Mouse (Mus musculus) bone marrow macrophage, adult 2 months (primary cell): ENCODE measurements around the gene Olfr430. TPM values are rescaled to one million over a fixed set of nuclear protein-coding genes. Genes with fewer than 3 reads are reported as not detected.
A peak's percentile ranks its signal among the peaks of the same experiment; 100 is the strongest.
"Not testable (repeated sequence)": the region's sequence is repeated elsewhere in the genome, so short reads cannot be mapped to it uniquely, and the experiment has no call there.

Experiments
- H3K27ac ChIP-seq: 2 replicates; pipeline ENCODE4 v1.5.1; 2012; ENCODE audit warnings: low read depth, low read length; ENCODE audit not compliant: insufficient read depth
- H3K4me1 ChIP-seq: 2 replicates; pipeline ENCODE4 v1.6.1; 2012; ENCODE audit warnings: low read length; ENCODE audit not compliant: control insufficient read depth, insufficient read depth
- H3K4me3 ChIP-seq: 2 replicates; pipeline ENCODE4 v1.5.1; 2012; ENCODE audit warnings: mild to moderate bottlenecking, low read length, moderate library complexity; ENCODE audit not compliant: insufficient read depth
- CTCF ChIP-seq: IDR thresholded peaks from 2 replicates; pipeline ENCODE4 v1.5.1; 2012; ENCODE audit warnings: low read depth, mild to moderate bottlenecking, low read length, moderate library complexity
- POLR2A ChIP-seq: IDR thresholded peaks from 2 replicates; pipeline ENCODE4 v1.6.1; 2012; ENCODE audit warnings: mild to moderate bottlenecking, low read depth, low read length, borderline replicate concordance
- polyA plus RNA-seq: library from polyadenylated mRNA; stranded (reverse); fragments of >200 nt; gene quantifications from 2 replicates; pipeline ENCODE4 v1.2.4, GENCODE M21; 2012; ENCODE audit not compliant: missing spikeins, insufficient read depth, insufficient read length

Olfr430 gene
- not detected in 2 replicates for polyA plus RNA-seq

- TF ChIP-seq CTCF (no peak), POLR2A (no peak)
- Histone ChIP-seq H3K27ac (no peak within 1 kb of the TSS), H3K4me3 (no peak within 1 kb of the TSS), H3K4me1 (no peaks in the 10 kb centered on the region)
These were observed at the start of gene Olfr430 for GRCm38 (mm10) chr1:174066305-174066704. Olfr430 (plus strand) TSS chr1:174066605.

- Histone ChIP-seq H3K4me1 (no peaks in the 10 kb centered on the region), H3K27ac (no peak within 1 kb of the TSS), H3K4me3 (no peak within 1 kb of the TSS)
- TF ChIP-seq CTCF (no peak), POLR2A (no peak)
These were observed 34.7 kb upstream of the Olfr430 start, which contains the start of gene Ifi205 for GRCm38 (mm10) chr1:174031698-174032097. Ifi205 (minus strand) TSS chr1:174031810.

GRCm38 (mm10) chr1:174035841-174036240 is 30.6 kb upstream of the Olfr430 start:
- Histone ChIP-seq H3K4me1 (peaks cover 6% of the 10 kb centered on the region), H3K4me3 (no peak overlapping the region), H3K27ac (no peak overlapping the region)
- no peak for TF ChIP-seq POLR2A
- no peak for TF ChIP-seq CTCF

GRCm38 (mm10) chr1:174038480-174038879 is 27.9 kb upstream of the Olfr430 start:
- Histone ChIP-seq H3K4me3 (no peak overlapping the region), H3K4me1 (peaks cover 19% of the 10 kb centered on the region), H3K27ac (no peak overlapping the region)
- no peak for TF ChIP-seq CTCF

- H3K4me3 ChIP-seq, result 0 out of 2 replicates have a peak within 1 kb of the TSS, but pooled peaks have one; percentile 2
- no peak for TF ChIP-seq POLR2A
- TF ChIP-seq CTCF, result no peak
- peak within 1 kb of the TSS; percentile 65 for H3K27ac ChIP-seq
- peaks cover 20% of the 10 kb centered on the region for H3K4me1 ChIP-seq
These were observed 25.8 kb upstream of the Olfr430 start, which contains the start of gene Olfr433 for GRCm38 (mm10) chr1:174040523-174041177. Olfr433 (plus strand) TSS chr1:174040705.

GRCm38 (mm10) chr1:174042091-174042884 is 24.1 kb upstream of the Olfr430 start:
- peaks cover 20% of the 10 kb centered on the region for H3K4me1 ChIP-seq
- not testable (repeated sequence) for H3K4me3 ChIP-seq, H3K27ac ChIP-seq

GRCm38 (mm10) chr1:174044431-174044830 is 22.0 kb upstream of the Olfr430 start:
- Histone ChIP-seq H3K4me1 (peaks cover 22% of the 10 kb centered on the region), H3K4me3 (no peak overlapping the region), H3K27ac (no peak overlapping the region)
- no peak for TF ChIP-seq CTCF
- TF ChIP-seq POLR2A, result no peak

- H3K27ac ChIP-seq, H3K4me3 ChIP-seq: not testable (repeated sequence)
- H3K4me1 ChIP-seq, result peaks cover 19% of the 10 kb centered on the region
These were observed 18.2 kb upstream of the Olfr430 start for GRCm38 (mm10) chr1:174048227-174048626.

- Histone ChIP-seq H3K4me1 (peaks cover 17% of the 10 kb centered on the region), H3K4me3 (no peak within 1 kb of the TSS), H3K27ac (no peak within 1 kb of the TSS)
- no peak for TF ChIP-seq CTCF
- no peak for TF ChIP-seq POLR2A
These were observed 17.5 kb upstream of the Olfr430 start, which contains the start of gene Olfr432 for GRCm38 (mm10) chr1:174048893-174049292. Olfr432 (plus strand) TSS chr1:174049205.

GRCm38 (mm10) chr1:174049357-174049756 is 17.0 kb upstream of the Olfr430 start:
- not testable (repeated sequence) for H3K4me3 ChIP-seq, H3K27ac ChIP-seq
- peaks cover 17% of the 10 kb centered on the region for H3K4me1 ChIP-seq
